Mouse (Mus musculus): ENCODE results near the gene Zcwpw1.

Zcwpw1 gene

GRCm38 (mm10) chr5:137755425-137755824 is 32.2 kb upstream of the Zcwpw1 start:
- DNase-seq (ENCODE audit: low read depth, low spot score) = no peak

DNA sequence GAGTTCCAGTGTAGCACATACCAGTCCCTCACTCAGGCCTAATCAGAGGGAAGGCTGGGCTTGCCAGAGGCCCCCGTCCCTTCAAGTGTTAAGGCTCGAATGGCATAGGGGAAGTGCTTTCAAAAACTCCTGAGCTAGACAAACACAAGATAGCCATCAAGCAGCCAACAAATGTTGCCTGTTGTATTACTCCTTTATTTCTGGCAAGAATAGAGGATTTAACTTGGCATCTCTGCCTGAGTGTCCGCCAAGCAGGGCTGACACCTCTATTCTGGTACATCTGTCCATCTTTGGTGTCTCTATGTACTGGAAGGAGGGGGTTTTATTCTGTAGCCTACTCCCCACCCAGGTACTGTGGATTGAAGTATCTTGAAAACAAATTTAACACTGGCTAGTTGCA is 31.5 kb upstream of the Zcwpw1 start:
- no peak for DNase-seq (ENCODE audit: low read depth, low spot score)

DNA sequence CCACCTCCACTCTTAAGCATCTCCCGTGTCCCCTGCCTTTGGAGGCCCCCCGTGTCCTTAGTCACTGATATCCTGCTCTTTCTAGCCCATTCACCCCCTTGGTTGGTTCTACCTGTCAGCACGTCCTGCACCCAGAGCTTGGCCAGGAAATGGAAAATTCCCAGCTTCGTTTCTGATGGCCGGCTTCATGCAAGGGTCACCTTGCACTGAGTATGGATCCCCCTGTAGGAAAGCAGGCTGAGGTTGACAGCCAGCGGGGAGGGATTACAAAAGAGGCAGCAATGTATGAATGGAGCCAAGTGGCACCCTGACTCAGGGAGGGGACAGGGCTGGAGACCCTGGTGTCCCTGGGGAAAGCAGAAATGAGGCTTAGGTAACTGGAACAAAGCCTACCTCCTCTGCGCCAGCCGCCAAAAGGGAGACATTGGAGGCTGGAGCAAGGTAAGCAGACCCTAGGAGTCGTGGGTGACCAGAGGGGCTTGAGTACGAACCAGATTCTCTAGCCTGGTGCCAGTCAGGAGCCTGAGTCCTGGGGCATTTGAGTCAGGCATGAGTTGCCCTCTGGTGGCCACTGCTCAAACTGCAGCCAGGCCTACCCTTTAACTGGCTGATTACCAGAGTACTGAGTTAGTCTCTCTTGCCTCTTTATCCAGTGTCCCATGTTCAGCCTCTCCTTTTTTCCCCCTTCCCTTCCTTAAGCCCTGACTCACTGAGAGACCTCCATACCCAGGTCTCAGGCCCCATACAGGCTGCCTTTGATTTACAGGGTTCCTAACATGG is 30.5 kb upstream of the Zcwpw1 start:
- DNase-seq (ENCODE audit: low read depth, low spot score) = peak; percentile 49

DNA sequence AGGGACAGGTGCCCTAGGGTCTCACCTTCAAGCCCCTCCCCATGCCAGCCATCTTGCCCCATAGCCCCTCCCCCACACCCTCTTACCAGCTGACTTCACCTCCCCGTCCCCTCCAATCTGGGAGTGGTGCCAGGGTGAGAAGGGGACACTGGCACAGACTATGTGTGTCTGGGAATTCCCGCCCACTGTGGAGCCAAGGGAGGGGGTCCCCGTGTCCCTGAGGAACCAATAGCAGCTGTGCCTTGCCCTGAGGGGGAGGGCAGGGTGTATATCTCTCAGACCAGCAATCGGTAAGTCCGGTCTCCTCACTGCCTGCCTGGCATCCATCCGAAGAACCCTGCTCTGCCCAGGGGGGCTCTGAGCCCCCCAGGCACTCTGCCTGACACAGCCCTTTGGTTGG is 29.7 kb upstream of the Zcwpw1 start:
- no peak for DNase-seq (ENCODE audit: low read depth, low spot score)

GRCm38 (mm10) chr5:137758921-137759534 is 28.6 kb upstream of the Zcwpw1 start:
- no peak for DNase-seq (ENCODE audit: low read depth, low spot score)

GRCm38 (mm10) chr5:137759971-137760412 is 27.6 kb upstream of the Zcwpw1 start:
- peak; percentile 78 for DNase-seq (ENCODE audit: low read depth, low spot score)

DNA sequence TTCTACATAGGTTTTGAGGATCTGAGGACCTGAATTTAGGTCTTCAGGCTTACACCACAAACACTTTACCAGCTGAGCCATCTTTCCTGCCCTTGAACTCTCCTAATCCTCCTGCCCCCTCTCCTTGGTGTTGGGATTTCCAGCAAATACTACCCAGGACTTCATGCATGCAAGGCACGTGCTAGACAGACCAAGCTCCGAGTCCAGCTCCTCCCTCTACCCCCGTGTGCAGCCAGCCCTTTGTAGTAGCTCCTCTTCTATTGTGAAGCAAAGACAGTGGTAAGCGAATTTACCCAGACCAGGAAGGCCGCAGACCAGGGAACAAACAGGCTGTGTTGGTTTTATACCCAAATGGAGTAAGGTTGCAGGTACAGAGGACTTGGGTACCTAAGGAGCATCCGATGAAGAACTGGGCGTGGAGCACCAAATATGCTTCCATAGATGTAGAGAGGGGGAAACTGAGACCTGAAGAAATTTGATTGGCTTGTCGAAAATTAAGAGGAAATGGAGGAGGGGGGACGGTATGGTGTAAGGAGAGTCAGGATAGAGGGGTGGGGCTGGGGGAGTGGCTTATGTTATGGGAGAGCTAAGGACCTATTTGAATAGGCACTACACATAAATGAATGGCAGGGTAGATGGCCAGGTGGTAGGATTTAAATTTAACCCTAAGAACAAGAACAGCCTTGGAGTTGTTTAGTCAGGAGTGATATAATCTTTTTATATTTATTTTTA is 22.8 kb upstream of the Zcwpw1 start:
- DNase-seq (ENCODE audit: low read depth, low spot score) = no peak

GRCm38 (mm10) chr5:137766270-137766669 is 21.3 kb upstream of the Zcwpw1 start:
- peak; percentile 45 for DNase-seq (ENCODE audit: low read depth, low spot score)

DNA sequence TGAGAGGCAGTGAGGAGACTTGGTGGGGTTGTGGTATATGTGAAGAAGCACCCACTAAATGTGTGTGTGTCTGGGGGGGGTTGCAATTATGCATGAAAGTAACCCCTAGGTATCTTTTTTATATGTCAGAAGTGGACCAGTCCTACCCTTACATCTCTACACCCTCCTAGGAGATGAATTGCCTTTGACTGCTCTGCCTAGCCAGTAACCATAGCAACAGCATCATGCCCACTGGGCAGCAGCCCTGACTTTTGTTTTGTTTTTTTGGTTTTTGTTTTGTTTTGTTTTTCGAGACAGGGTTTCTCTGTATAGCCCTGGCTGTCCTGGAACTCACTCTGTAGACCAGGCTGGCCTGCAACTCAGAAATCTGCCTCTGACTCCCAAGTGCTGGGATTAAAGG is 19.1 kb upstream of the Zcwpw1 start:
- no peak for DNase-seq (ENCODE audit: low read depth, low spot score)

DNA sequence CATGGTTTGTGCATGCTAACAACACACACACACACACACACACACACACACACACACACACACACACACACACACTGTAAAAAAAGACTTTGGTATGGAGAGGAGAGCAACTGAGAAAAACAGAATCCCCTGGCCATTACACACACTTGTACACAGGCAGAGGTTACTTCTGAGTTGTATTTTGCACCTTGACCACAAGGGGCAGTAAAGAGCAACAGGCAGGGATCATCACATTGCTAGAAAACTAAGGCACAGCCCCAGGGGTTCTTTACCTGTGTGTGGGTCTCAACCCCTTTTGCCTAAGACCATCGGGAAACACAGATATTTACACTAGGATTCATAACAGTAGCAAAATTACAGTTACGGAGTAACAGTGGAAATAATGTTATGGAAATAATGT is 16.9 kb upstream of the Zcwpw1 start:
- peak; percentile 53 for DNase-seq (ENCODE audit: low read depth, low spot score)

DNA sequence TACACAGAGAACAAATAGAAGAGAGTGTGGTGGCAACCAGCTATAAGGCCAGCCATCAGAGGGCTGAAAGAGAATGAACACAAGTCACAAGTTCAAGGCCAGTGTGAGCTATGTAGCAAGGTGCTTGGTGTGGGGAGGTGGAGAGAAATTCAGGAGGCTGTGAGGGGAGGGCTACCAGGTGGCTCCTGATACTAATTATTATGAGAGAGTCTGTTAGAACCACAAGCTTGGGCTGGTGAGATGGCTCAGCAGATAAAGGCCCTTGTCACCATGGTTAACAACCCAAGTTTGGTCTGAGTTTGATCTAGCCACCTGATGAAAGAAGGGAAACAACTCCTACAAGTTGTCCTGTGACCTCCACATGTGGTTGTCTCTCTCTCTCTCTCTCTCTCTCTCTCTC is 14.8 kb upstream of the Zcwpw1 start:
- no peak for DNase-seq (ENCODE audit: low read depth, low spot score)

DNA sequence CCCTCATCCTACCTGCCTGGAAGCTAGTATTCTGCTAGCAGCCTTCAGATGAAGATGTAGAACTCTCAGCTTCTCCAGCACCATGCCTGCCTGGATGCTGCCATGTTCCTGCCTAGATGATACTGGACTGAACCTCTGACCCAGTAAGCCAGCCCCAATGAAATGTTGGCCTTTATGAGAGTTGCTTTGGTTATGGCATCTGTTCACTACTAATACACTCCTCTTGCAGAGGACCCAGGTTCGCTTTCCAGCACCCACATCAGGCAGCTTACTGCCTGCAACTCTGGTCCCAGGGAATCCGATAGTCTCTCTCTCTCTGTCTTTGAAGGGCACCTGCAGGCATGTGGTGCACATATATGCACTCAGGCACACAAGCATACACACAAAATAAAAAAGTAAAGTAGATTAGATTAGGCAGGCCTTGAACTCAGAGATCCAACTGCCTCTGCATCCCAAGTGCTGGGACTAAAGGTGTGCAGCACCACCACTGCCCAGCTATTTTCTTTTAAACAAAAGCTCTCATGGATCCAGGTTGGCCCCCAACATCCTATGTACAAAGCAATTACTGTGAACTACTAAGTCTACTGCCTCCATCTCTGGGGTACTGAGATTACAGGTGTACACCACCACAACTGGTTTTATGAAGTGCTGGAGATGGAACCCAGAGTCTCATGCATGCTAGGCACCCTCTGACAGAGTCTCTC is 11.9 kb upstream of the Zcwpw1 start:
- DNase-seq (ENCODE audit: low read depth, low spot score) = no peak

DNA sequence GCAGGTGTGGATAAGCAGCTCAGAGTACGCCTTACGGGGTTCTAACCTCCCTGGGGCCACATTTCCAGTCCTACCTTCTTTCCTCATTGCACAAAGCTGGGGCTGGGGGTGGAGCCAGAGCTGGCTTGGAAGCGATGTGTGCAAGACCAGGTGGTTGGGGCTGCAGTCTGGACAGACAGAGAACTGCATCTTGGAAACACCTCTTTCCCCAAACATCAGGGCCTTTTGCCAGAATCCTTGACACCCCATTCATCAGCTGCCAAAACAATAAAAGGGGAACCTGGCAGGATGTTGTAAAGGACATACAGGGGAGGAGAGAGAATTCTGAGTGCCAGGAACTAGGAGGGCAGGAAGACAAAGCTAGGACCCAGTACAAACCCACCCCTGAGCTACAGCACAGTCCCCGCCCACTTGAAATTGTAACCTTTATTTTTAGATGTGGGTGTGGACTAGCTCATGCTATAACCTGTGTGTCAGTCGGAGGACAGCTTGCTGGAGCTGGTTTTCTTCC is 11.1 kb upstream of the Zcwpw1 start:
- peak; percentile 54 for DNase-seq (ENCODE audit: low read depth, low spot score)

- no peak for DNase-seq (ENCODE audit: low read depth, low spot score)
These were observed 10.2 kb upstream of the Zcwpw1 start for GRCm38 (mm10) chr5:137777267-137777845.

- peak; percentile 95 for DNase-seq (ENCODE audit: low read depth, low spot score)
These were observed 9.0 kb upstream of the Zcwpw1 start, which contains the start of gene Ppp1r35 for GRCm38 (mm10) chr5:137778635-137779034. Gene Ppp1r35 (plus strand): TSS chr5:137778849.

- no peak for DNase-seq (ENCODE audit: low read depth, low spot score)
These were observed 8.3 kb upstream of the Zcwpw1 start for GRCm38 (mm10) chr5:137779053-137779933.

DNA sequence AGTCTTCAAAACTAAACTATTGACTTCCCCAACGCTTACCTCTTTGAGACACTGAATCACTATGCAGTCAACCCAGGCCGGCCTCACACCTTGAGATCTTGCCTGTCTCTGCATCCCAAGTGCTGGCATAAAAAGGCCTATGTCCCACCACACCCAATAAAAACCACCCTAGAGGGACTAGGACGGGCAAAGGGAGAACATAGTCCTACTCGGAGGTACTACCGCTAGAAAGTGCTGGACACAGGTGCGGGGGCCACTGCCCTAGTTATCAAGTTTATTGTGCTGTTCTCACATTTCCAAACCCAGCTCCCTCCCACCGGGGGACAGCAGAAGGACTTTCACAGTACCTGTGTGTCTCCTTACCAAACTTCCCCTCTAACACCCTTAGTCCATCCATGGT is 5.9 kb upstream of the Zcwpw1 start:
- no peak for DNase-seq (ENCODE audit: low read depth, low spot score)

GRCm38 (mm10) chr5:137782776-137783522 is 4.6 kb upstream of the Zcwpw1 start:
- DNase-seq (ENCODE audit: low read depth, low spot score) = no peak

GRCm38 (mm10) chr5:137783901-137784540 is 3.6 kb upstream of the Zcwpw1 start:
- no peak for DNase-seq (ENCODE audit: low read depth, low spot score)

Data from WW6 (cell line).